Mouse (Mus musculus): ENCODE measurements at regions not wholly inside any gene's neighbourhood (a gene's known extent, or its start where the extent isn't known, plus 50 kb on each side); places are given as distances from the start of the nearest gene placed in this dataset.

- TF ChIP-seq CTCF (IDR thresholded peaks at IDR 0.05; ENCODE audit: control insufficient read depth, insufficient read depth, insufficient replicate concordance, low read depth, low read length) = no peak
- TF ChIP-seq POLR2A (IDR thresholded peaks at IDR 0.05; ENCODE audit: control insufficient read depth, low read depth, low read length) = no peak
These were observed 144.0 kb upstream of the P2ry1 start for GRCm38 (mm10) chr3:60858474-60859118.

All from testis, adult 2 months (tissue).